Mouse (Mus musculus) liver, adult 2 months (tissue): Measurements from ENCODE around the gene Syngr1. TPM values are rescaled to one million over a fixed set of nuclear protein-coding genes. Genes with fewer than 3 reads are reported as not detected.

Source experiments
- DNase-seq: peaks from one replicate; pipeline ENCODE4 v3.0.0-alpha.2; 2011; ENCODE audit warnings: low read depth, low spot score; ENCODE audit errors: extremely low read depth
- H3K27ac ChIP-seq: fragments of 200-500 bp; replicated peaks from 2 replicates; pipeline ENCODE4 v1.5.1; 2012; ENCODE audit warnings: low read depth, mild to moderate bottlenecking, control low read depth, inconsistent platforms, low read length; ENCODE audit not compliant: insufficient read depth
- H3K27me3 ChIP-seq: fragments of 200-500 bp; 2 replicates; pipeline ENCODE4 v1.6.1; 2012; ENCODE audit warnings: mild to moderate bottlenecking, moderate library complexity, low read length, inconsistent platforms; ENCODE audit not compliant: control insufficient read depth, insufficient read depth
- H3K36me3 ChIP-seq: fragments of 200-500 bp; 2 replicates; pipeline ENCODE4 v1.6.1; 2012; ENCODE audit warnings: low read length, inconsistent platforms; ENCODE audit not compliant: control insufficient read depth, insufficient read depth
- H3K4me1 ChIP-seq: fragments of 200-500 bp; 2 replicates; pipeline ENCODE4 v1.6.1; 2011; ENCODE audit warnings: low read length; ENCODE audit not compliant: control insufficient read depth, insufficient read depth
- H3K4me3 ChIP-seq: fragments of 200-500 bp; 2 replicates; pipeline ENCODE4 v1.5.1; 2011; ENCODE audit warnings: low read depth, mild to moderate bottlenecking, control low read depth, low read length, moderate library complexity; ENCODE audit not compliant: insufficient read depth
- H3K79me2 ChIP-seq: fragments of 200-500 bp; 2 replicates; pipeline ENCODE4 v1.6.1; 2012; ENCODE audit warnings: inconsistent platforms, mild to moderate bottlenecking, low read length, moderate library complexity; ENCODE audit not compliant: control insufficient read depth, insufficient read depth
- H3K9ac ChIP-seq: fragments of 200-500 bp; 2 replicates; pipeline ENCODE4 v1.6.1; 2012; ENCODE audit warnings: low read depth, mild to moderate bottlenecking, control low read depth, inconsistent platforms, low read length
- CTCF ChIP-seq: fragments of 200-500 bp; IDR thresholded peaks from 2 replicates; pipeline ENCODE4 v1.5.1; 2011; ENCODE audit warnings: low read depth, low read length, control low read depth
- POLR2A ChIP-seq: fragments of 200-500 bp; IDR thresholded peaks from 2 replicates; pipeline ENCODE4 v1.6.1; 2011; ENCODE audit warnings: low read length, control low read depth; ENCODE audit not compliant: insufficient read depth; ENCODE audit errors: extremely low read depth
- WGBS: fragments of 180-500 bp; shearing (Covaris S2); methylation state at CpG from one replicate; pipeline ENCODE4 v1.1.7; 2018; 5-methylcytosine and 5-hydroxymethylcytosine counted together
- polyA plus RNA-seq: library from polyadenylated mRNA; depleted of rRNA; stranded (reverse); fragments of >200 nt; gene quantifications from 2 replicates; pipeline ENCODE4 v1.2.3, GENCODE M21; 2012
- total RNA-seq: library from RNA; depleted of rRNA; stranded (reverse); fragments of >200 nt; gene quantifications from 2 replicates; pipeline ENCODE4 v1.2.3, GENCODE M21; 2014

Gene Syngr1
- total and polyA plus RNA-seq, 2 experiments, result 0.28 to 1.6 TPM

- peaks cover 10% of the 10 kb centered on the region for H3K4me1 ChIP-seq
- H3K36me3 ChIP-seq, result peaks cover 50% of the 10 kb centered on the region
- 65% methylated on average over 11 of the region's 11 CpGs for WGBS
- no peak for TF ChIP-seq CTCF
- TF ChIP-seq POLR2A, result no peak
- H3K27me3 ChIP-seq, result no peaks in the 10 kb centered on the region
- H3K4me3 ChIP-seq, result no peak overlapping the region
- no peak overlapping the region for H3K9ac ChIP-seq
- H3K27ac ChIP-seq, result no peak overlapping the region
- no peaks in the 10 kb centered on the region for H3K79me2 ChIP-seq
- DNase-seq, result no peak
Measured at GRCm38 (mm10) chr15:80078058-80078814, 12.9 kb upstream of the Syngr1 start.

- 91% methylated on average over 5 of the region's 5 CpGs for WGBS
- no peak for DNase-seq
- TF ChIP-seq CTCF (no peak), POLR2A (no peak)
- Histone ChIP-seq H3K79me2 (no peaks in the 10 kb centered on the region), H3K27ac (no peak overlapping the region), H3K4me3 (no peak overlapping the region), H3K4me1 (peaks cover 10% of the 10 kb centered on the region), H3K27me3 (no peaks in the 10 kb centered on the region), H3K36me3 (peaks cover 50% of the 10 kb centered on the region), H3K9ac (no peak overlapping the region)
Measured at GRCm38 (mm10) chr15:80079129-80079668, 11.9 kb upstream of the Syngr1 start.

GRCm38 (mm10) chr15:80079954-80080353 is 11.2 kb upstream of the Syngr1 start:
- TF ChIP-seq POLR2A (no peak), CTCF (no peak)
- no peak for DNase-seq
- H3K4me3 ChIP-seq, result no peak overlapping the region
- H3K27me3 ChIP-seq, result no peaks in the 10 kb centered on the region
- peaks cover 50% of the 10 kb centered on the region for H3K36me3 ChIP-seq
- no peaks in the 10 kb centered on the region for H3K79me2 ChIP-seq
- WGBS, result 85% methylated on average over 3 of the region's 3 CpGs
- peaks cover 10% of the 10 kb centered on the region for H3K4me1 ChIP-seq
- H3K27ac ChIP-seq, result no peak overlapping the region
- H3K9ac ChIP-seq, result no peak overlapping the region

GRCm38 (mm10) chr15:80080711-80081615 is 10.2 kb upstream of the Syngr1 start:
- Histone ChIP-seq H3K36me3 (peaks cover 50% of the 10 kb centered on the region), H3K79me2 (no peaks in the 10 kb centered on the region), H3K4me3 (no peak overlapping the region), H3K9ac (0 out of 2 replicates have a peak overlapping the region, but pooled peaks have one; percentile 28), H3K27me3 (no peaks in the 10 kb centered on the region), H3K27ac (no peak overlapping the region), H3K4me1 (peaks cover 10% of the 10 kb centered on the region)
- TF ChIP-seq POLR2A (no peak), CTCF (0 out of 2 replicates have a peak, but pooled peaks have one; percentile 10)
- 51% methylated on average over 9 of the region's 9 CpGs for WGBS
- DNase-seq, result peak; percentile 38

GRCm38 (mm10) chr15:80081801-80082546 is 9.2 kb upstream of the Syngr1 start:
- 8% methylated on average over 11 of the region's 11 CpGs for WGBS
- H3K27ac ChIP-seq, result no peak overlapping the region; the same call in 1 of the 2 replicates
- H3K4me1 ChIP-seq, result peaks cover 10% of the 10 kb centered on the region
- H3K9ac ChIP-seq, result peak overlapping the region; percentile 96
- H3K27me3 ChIP-seq, result no peaks in the 10 kb centered on the region
- peak overlapping the region; percentile 93 for H3K4me3 ChIP-seq
- H3K79me2 ChIP-seq, result no peaks in the 10 kb centered on the region
- peak; percentile 29 for DNase-seq
- peaks cover 49% of the 10 kb centered on the region for H3K36me3 ChIP-seq
- no peak for TF ChIP-seq CTCF
- no peak for TF ChIP-seq POLR2A
